Mouse (Mus musculus) hindbrain, embryonic 13.5 days (tissue): ENCODE measurements at regions not wholly inside any gene's neighbourhood (a gene's known extent, or its start where the extent isn't known, plus 50 kb on each side); places are given as distances from the start of the nearest gene placed in this dataset.

Experiments
- ATAC-seq: fragments of 200-750 bp; cut with Nextera tagmentation; 2 replicates; pipeline ENCODE4 v1.8.0; 2017; ENCODE audit warnings: moderate TSS enrichment; ENCODE audit not compliant: low FRiP score
- H3K27ac ChIP-seq: fragments of 300-500 bp; sonication (generic); 2 replicates; pipeline ENCODE4 v1.5.1; 2015; ENCODE audit warnings: inconsistent platforms, mild to moderate bottlenecking, moderate library complexity
- H3K27me3 ChIP-seq: fragments of 300-500 bp; sonication (generic); 2 replicates; pipeline ENCODE4 v1.6.1; 2015; ENCODE audit warnings: mild to moderate bottlenecking, inconsistent platforms
- H3K36me3 ChIP-seq: fragments of 300-500 bp; sonication (generic); 2 replicates; pipeline ENCODE4 v1.6.1; 2015; ENCODE audit warnings: mild to moderate bottlenecking, inconsistent platforms
- H3K4me1 ChIP-seq: fragments of 300-500 bp; sonication (generic); replicated peaks from 2 replicates; pipeline ENCODE4 v1.6.1; 2015; ENCODE audit warnings: inconsistent platforms
- H3K4me2 ChIP-seq: fragments of 300-500 bp; sonication (generic); 2 replicates; pipeline ENCODE4 v1.6.1; 2015; ENCODE audit warnings: inconsistent platforms, mild to moderate bottlenecking, moderate library complexity
- H3K4me3 ChIP-seq: fragments of 300-500 bp; sonication (generic); 2 replicates; pipeline ENCODE4 v1.5.1; 2015; ENCODE audit warnings: mild to moderate bottlenecking, inconsistent platforms
- H3K9ac ChIP-seq: fragments of 300-500 bp; sonication (generic); 2 replicates; pipeline ENCODE4 v1.6.1; 2015; ENCODE audit warnings: mild to moderate bottlenecking, inconsistent platforms
- H3K9me3 ChIP-seq: fragments of 300-500 bp; sonication (generic); 2 replicates; pipeline ENCODE4 v1.6.1; 2016; ENCODE audit warnings: inconsistent platforms
- WGBS: fragments of 180-500 bp; shearing (Covaris S2); methylation state at CpG from one replicate; pipeline ENCODE4 v1.1.7; 2015; 5-methylcytosine and 5-hydroxymethylcytosine counted together

GRCm38 (mm10) chr11:45476917-45477316 lies 374.9 kb upstream of the Clint1 start:
- no peaks in the 10 kb centered on the region for H3K36me3 ChIP-seq
- H3K27me3 ChIP-seq: no peaks in the 10 kb centered on the region
- no peaks in the 10 kb centered on the region for H3K4me1 ChIP-seq
- H3K9me3 ChIP-seq: no peaks in the 10 kb centered on the region
- H3K27ac ChIP-seq: no peak overlapping the region
- H3K9ac ChIP-seq: no peak overlapping the region
- no peak overlapping the region for H3K4me3 ChIP-seq
- no peak for ATAC-seq
- no peak overlapping the region for H3K4me2 ChIP-seq
- WGBS: 37% methylated on average over 4 of the region's 4 CpGs

- Histone ChIP-seq H3K27me3 (no peaks in the 10 kb centered on the region), H3K9me3 (no peaks in the 10 kb centered on the region), H3K4me3 (no peak overlapping the region), H3K4me1 (peaks cover 7% of the 10 kb centered on the region; the same call in 1 of the 2 replicates), H3K27ac (no peak overlapping the region), H3K4me2 (no peak overlapping the region), H3K9ac (no peak overlapping the region), H3K36me3 (no peaks in the 10 kb centered on the region)
- ATAC-seq: no peak
- 95% methylated on average over 4 of the region's 4 CpGs for WGBS
Observed at GRCm38 (mm10) chr11:45485950-45486349, 365.9 kb upstream of the Clint1 start.

DNA sequence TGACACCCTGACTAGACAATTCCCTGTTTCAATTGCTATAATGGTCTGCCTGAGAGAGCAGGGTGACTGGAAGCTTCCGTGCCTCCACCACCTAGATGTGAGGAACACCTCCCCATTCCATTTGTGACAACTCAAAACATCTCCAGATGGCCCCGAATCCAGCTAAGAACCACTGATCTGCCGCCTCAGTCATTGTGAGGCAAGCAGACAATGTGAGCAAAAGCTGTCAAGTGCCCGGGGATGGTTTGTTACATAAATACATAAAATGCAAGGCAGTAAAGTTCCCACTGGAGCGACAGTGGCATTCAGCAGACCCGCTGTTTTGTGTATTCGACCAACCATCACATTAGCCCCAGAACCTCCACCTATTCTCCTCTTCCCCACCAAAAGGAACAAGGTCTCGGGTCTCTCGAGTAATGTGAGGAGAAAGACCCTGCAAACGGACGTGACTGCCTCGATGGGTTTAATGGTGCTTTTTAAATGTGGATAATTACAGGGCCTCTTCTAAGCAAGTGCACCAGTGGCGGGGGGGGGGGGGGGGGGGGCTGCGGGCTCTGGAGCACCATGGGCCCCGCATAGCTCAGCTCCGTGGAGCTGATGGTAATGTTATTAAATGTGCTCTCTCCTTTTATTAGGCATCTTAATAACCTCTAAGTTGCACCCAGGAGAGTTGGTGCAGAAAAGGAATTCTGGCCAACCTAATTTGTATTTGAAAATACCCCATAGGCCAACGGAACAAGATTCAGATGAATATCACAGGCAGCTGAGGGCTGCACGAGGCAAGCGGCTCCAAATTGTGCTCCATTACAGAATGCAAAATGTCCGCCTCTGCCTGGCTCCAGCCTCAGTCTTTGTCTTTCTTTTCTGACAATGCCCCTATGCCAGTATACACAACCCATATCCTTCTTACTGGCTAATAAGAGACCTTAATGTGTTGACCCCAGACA lies 360.6 kb upstream of the Clint1 start:
- Histone ChIP-seq H3K4me3 (no peak overlapping the region), H3K9me3 (no peaks in the 10 kb centered on the region), H3K4me1 (peaks cover 12% of the 10 kb centered on the region; the same call in 1 of the 2 replicates), H3K27me3 (no peaks in the 10 kb centered on the region), H3K27ac (peak overlapping the region; percentile 80), H3K36me3 (no peaks in the 10 kb centered on the region), H3K9ac (no peak overlapping the region), H3K4me2 (no peak overlapping the region)
- 46% methylated on average over 20 of the region's 20 CpGs for WGBS
- ATAC-seq: peak; percentile 94

DNA sequence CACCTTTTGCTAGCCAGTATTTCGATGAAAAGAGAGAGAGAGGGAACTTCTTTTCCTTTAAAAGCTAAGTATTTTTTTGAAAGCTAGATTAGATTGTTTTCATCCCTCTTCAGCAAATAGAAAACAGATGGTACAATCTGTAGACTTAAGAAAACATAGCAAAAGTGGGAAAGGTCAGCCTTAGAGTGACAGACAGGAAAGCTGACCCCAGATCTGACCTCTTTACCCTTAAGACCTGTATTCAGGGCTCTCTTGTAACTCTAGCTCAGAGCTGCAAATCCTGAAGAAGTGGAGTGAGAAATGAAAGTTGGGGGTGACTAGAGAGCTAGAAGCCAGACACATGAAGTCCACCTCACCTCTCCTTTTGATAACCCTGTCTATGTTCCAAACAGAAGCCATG lies 356.6 kb upstream of the Clint1 start:
- no peaks in the 10 kb centered on the region for H3K27me3 ChIP-seq
- WGBS: 76% methylated on average over 1 of the region's 1 CpGs
- no peaks in the 10 kb centered on the region for H3K36me3 ChIP-seq
- no peak overlapping the region for H3K9ac ChIP-seq
- no peak for ATAC-seq
- no peak overlapping the region for H3K4me2 ChIP-seq
- H3K4me3 ChIP-seq: no peak overlapping the region
- H3K4me1 ChIP-seq: peaks cover 12% of the 10 kb centered on the region; the same call in 1 of the 2 replicates
- no peak overlapping the region for H3K27ac ChIP-seq
- H3K9me3 ChIP-seq: no peaks in the 10 kb centered on the region

DNA sequence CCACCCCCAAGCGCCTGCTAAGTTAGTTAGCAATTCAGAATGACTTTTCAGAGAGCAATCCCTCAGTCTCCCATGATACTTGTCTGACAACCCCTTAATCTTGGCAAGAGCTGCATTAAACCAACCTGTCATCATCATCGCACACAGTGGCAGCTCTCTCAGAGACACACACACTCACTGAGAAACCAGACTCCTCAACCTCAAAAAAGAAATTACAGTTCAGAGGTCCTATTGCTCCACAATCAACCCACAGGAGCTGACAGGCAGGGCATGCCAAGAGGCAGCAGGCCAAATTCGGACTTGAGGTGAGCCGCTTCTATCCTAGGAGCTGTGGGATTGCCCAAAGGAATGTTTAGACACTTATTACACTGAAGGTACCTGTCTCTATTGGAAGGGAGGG lies 343.3 kb upstream of the Clint1 start:
- 44% methylated on average over 4 of the region's 4 CpGs for WGBS
- Histone ChIP-seq H3K4me1 (peaks cover 12% of the 10 kb centered on the region), H3K4me3 (no peak overlapping the region), H3K4me2 (no peak overlapping the region), H3K27ac (peak overlapping the region; percentile 58; the same call in 1 of the 2 replicates), H3K9me3 (no peaks in the 10 kb centered on the region; the same call in 1 of the 2 replicates), H3K36me3 (0 out of 2 replicates have a peak, but pooled peaks cover 4% of the 10 kb centered on the region), H3K9ac (peak overlapping the region; percentile 13; the same call in 1 of the 2 replicates), H3K27me3 (no peaks in the 10 kb centered on the region)
- no peak for ATAC-seq

DNA sequence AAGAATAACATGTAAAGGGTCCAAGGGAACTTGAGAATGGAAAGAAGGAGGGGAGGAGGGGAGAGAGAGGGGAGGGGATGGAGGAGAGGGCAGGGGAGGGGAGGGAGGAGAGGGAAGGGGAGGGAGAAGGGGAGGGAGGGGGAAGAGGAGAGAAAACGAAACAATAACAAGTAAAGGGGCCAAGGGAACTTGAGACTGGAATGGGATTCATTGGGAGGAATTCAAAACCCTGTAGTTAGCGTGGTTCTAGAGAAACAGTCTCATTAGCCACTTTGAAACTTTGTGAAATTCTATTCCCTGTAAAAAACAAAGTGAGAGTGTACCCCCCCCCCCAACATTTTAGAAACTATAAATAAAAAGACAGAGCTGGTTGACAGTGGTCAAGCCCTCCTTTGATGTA lies 342.6 kb upstream of the Clint1 start:
- no peak for ATAC-seq
- 41% methylated on average over 2 of the region's 2 CpGs for WGBS

DNA sequence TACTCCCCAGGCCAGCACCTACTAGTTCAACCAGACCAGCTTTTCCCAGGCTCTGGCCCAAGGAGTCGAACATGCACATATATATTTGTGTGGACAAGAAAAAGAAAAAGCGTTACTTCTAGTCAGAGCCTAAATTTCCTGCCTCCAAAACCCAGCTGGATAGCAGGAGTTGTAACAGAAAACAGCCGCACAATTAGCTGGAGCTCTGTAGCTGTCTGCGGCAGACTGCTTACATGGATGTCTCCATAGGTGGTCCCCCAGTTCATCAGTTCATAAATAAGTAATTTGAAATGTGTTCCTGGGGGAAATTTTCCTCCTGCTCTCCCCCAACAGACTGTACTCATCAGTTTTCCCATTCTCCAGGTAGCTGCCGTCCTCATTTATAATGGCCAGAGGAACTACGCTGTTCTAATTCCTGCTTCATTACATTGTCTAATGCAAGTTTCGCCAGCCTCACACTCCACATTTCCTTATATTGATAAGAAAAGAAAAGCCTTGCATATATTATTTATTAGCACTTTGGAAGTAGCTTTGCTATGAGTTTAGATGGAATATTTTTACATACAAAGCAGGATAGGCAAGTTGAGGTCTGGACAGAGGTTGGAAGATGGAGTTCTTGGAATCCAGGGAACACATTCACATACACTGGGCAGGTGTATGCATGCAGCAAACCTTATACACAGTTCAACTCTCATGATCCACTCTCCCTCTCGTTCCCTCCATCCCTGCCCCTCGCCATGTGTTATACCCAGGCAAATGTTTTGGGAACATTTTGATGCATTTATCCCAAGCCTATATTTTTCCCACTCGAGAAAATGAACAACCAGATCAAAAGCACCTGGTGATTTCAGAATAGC lies 337.2 kb upstream of the Clint1 start:
- 0 out of 2 replicates have a peak, but pooled peaks cover 4% of the 10 kb centered on the region for H3K36me3 ChIP-seq
- ATAC-seq: peak; percentile 57
- H3K4me2 ChIP-seq: peak overlapping the region; percentile 4; the same call in 1 of the 2 replicates

More for the DNA sequence above, 342.6 kb upstream of the Clint1 start:
- Histone ChIP-seq H3K4me1 (peaks cover 20% of the 10 kb centered on the region), H3K36me3 (0 out of 2 replicates have a peak, but pooled peaks cover 4% of the 10 kb centered on the region), H3K9me3 (no peaks in the 10 kb centered on the region; the same call in 1 of the 2 replicates), H3K4me2 (no peak overlapping the region), H3K9ac (no peak overlapping the region), H3K27ac (no peak overlapping the region), H3K4me3 (no peak overlapping the region), H3K27me3 (no peaks in the 10 kb centered on the region)

GRCm38 (mm10) chr11:45524720-45525119 lies 327.1 kb upstream of the Clint1 start:
- Histone ChIP-seq H3K27ac (peak overlapping the region; percentile 27; the same call in 1 of the 2 replicates), H3K36me3 (no peaks in the 10 kb centered on the region), H3K4me1 (peaks cover 19% of the 10 kb centered on the region), H3K27me3 (no peaks in the 10 kb centered on the region), H3K9me3 (no peaks in the 10 kb centered on the region), H3K9ac (no peak overlapping the region), H3K4me2 (no peak overlapping the region), H3K4me3 (no peak overlapping the region)
- no peak for ATAC-seq
- WGBS: 42% methylated on average over 6 of the region's 6 CpGs

More for the DNA sequence above, 337.2 kb upstream of the Clint1 start:
- H3K27me3 ChIP-seq: no peaks in the 10 kb centered on the region
- H3K9ac ChIP-seq: no peak overlapping the region
- peaks cover 26% of the 10 kb centered on the region for H3K4me1 ChIP-seq
- peak overlapping the region; percentile 84 for H3K27ac ChIP-seq
- H3K9me3 ChIP-seq: no peaks in the 10 kb centered on the region; the same call in 1 of the 2 replicates
- H3K4me3 ChIP-seq: no peak overlapping the region
- 57% methylated on average over 10 of the region's 10 CpGs for WGBS

DNA sequence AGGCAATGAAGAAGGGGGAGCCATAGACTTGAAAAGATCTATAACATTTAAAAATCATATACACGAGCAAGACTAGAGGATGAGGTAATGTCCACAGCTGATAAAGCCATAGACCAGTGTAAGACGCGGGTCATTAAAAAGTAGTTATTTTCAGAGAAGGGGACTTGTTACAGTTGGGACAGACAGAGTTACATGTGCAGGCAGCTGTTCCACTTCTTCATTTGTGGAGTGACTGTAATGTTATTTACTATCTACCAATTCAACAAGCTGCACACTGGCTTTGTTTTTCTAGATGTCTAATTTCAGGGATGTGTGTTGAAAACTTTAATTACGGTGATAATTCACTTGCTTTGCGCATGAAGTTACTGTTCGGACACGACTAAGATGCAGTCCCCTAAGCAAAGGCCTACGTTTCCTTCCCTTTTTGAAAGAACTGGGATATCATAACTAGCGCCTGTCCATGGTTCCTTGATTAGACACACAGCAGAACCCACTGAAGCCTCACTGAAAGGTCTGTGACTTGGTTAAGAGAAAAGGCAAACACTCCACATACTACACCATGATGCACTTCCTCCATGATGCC lies 320.7 kb upstream of the Clint1 start:
- H3K4me1 ChIP-seq: no peaks in the 10 kb centered on the region
- H3K4me3 ChIP-seq: no peak overlapping the region
- H3K36me3 ChIP-seq: no peaks in the 10 kb centered on the region
- no peaks in the 10 kb centered on the region for H3K27me3 ChIP-seq
- no peak overlapping the region for H3K9ac ChIP-seq
- no peak overlapping the region for H3K27ac ChIP-seq
- WGBS: 95% methylated on average over 9 of the region's 9 CpGs
- H3K9me3 ChIP-seq: no peaks in the 10 kb centered on the region
- H3K4me2 ChIP-seq: no peak overlapping the region
- no peak for ATAC-seq

GRCm38 (mm10) chr11:45533402-45534056 lies 318.3 kb upstream of the Clint1 start:
- H3K27ac ChIP-seq: no peak overlapping the region
- H3K27me3 ChIP-seq: no peaks in the 10 kb centered on the region
- no peak overlapping the region for H3K4me3 ChIP-seq
- no peaks in the 10 kb centered on the region for H3K9me3 ChIP-seq
- H3K4me2 ChIP-seq: no peak overlapping the region
- 61% methylated on average over 7 of the region's 7 CpGs for WGBS
- H3K4me1 ChIP-seq: peaks cover 10% of the 10 kb centered on the region; the same call in 1 of the 2 replicates
- no peak overlapping the region for H3K9ac ChIP-seq
- ATAC-seq: no peak
- H3K36me3 ChIP-seq: no peaks in the 10 kb centered on the region

- no peaks in the 10 kb centered on the region for H3K27me3 ChIP-seq
- 83% methylated on average over 8 of the region's 8 CpGs for WGBS
- H3K4me2 ChIP-seq: no peak overlapping the region
Observed at GRCm38 (mm10) chr11:45535501-45536025, 316.3 kb upstream of the Clint1 start.

More at GRCm38 (mm10) chr11:45535501-45536025, 316.3 kb upstream of the Clint1 start:
- no peak for ATAC-seq
- Histone ChIP-seq H3K4me3 (no peak overlapping the region), H3K4me1 (peaks cover 14% of the 10 kb centered on the region; the same call in 1 of the 2 replicates), H3K27ac (no peak overlapping the region), H3K9ac (no peak overlapping the region), H3K36me3 (no peaks in the 10 kb centered on the region), H3K9me3 (no peaks in the 10 kb centered on the region)
